Mouse (Mus musculus): Measurements from ENCODE around the gene Lrp8. TPM values are rescaled to one million over a fixed set of nuclear protein-coding genes. Genes with fewer than 3 reads are reported as not detected.

Lrp8 gene
- total RNA-seq (2023): 7.9 TPM

GRCm38 (mm10) chr4:107802185-107802449, at the start of gene Lrp8:
Gene Lrp8 (plus strand): TSS chr4:107802261.

GRCm38 (mm10) chr4:107879254-107880050, 77.4 kb downstream of the Lrp8 start, which contains the start of gene Magoh:
Gene Magoh (plus strand): TSS chr4:107879755.

GRCm38 (mm10) chr4:107889731-107890432, 87.8 kb downstream of the Lrp8 start, which contains the start of gene 0610037L13Rik:
Gene 0610037L13Rik (plus strand): TSS chr4:107889813.

GRCm38 (mm10) chr4:107923145-107923802, 121.2 kb downstream of the Lrp8 start, which contains the start of gene Cpt2:
Gene Cpt2 (minus strand): TSS chr4:107923610.

Other genes with a start within 250 kb of the Lrp8 start
- gene Dmrtb1, start 118.0 kb upstream of the Lrp8 start, total RNA-seq (2023): not detected
- 85.6 TPM for gene Magoh, start 77.5 kb downstream of the Lrp8 start, total RNA-seq (2023)
- gene 0610037L13Rik, start 87.6 kb downstream of the Lrp8 start, total RNA-seq (2023): 42.1 TPM
- gene Cpt2, start 121.3 kb downstream of the Lrp8 start, total RNA-seq (2023): 4.0 TPM
- gene Slc1a7, start 166.1 kb downstream of the Lrp8 start, total RNA-seq (2023): not detected